ENCODE assay signal across 8 mouse cellular contexts in genomic region chr1:57969327-57970271, GRCm38 (mm10). TPM values are rescaled to one million over a fixed set of nuclear protein-coding genes. Genes with fewer than 3 reads are reported as not detected.
DNase-seq lines count a peak whose midpoint lies in the region; ATAC-seq lines count a peak whose summit lies in the region.

No protein-coding gene starts in this region.

- peaks cover 10% of the 10 kb centered on the region for H3K4me1 ChIP-seq in hindbrain, embryonic 16.5 days (ENCODE audit: control insufficient read depth, insufficient read depth, low read depth, low read length)

- ATAC-seq in hindbrain, embryonic 16.5 days: peak; percentile 99

- peak overlapping the region; percentile 82 for H3K27ac ChIP-seq in hindbrain, embryonic 16.5 days (ENCODE audit: low read depth, low read length)
- H3K27ac ChIP-seq in macrophage: peak overlapping the region; percentile 52

- peak overlapping the region; percentile 89 for H3K4me2 ChIP-seq in hindbrain, embryonic 16.5 days (ENCODE audit: low read length)

- no peaks in the 10 kb centered on the region for H3K36me3 ChIP-seq in hindbrain, embryonic 16.5 days (ENCODE audit: control insufficient read depth, insufficient read depth, low read length)
- peaks cover 16% of the 10 kb centered on the region for H3K36me3 ChIP-seq in macrophage (ENCODE audit: inconsistent target)

- peak; percentile 87 for DNase-seq in T-cell, adult 2 months (ENCODE audit: low spot score)
- DNase-seq in cerebellum, postnatal 36 days: peak; percentile 95 to 97
- peak; percentile 97 for DNase-seq in gastrocnemius, adult 18-20 months (ENCODE audit: low spot score)
- peak; percentile 95 to 98 for DNase-seq in left cerebral cortex, adult 18-20 months (ENCODE audit: low spot score in 2 of 2)
- DNase-seq in right cerebral cortex, adult 18-20 months: peak; percentile 94
- DNase-seq in urinary bladder, postnatal 10 days (ENCODE audit: low spot score): peak; percentile 89

- WGBS in hindbrain, embryonic 16.5 days: under 1% methylated on average over 53 of the region's 65 CpGs
- under 1% methylated on average over 60 of the region's 65 CpGs for WGBS in macrophage (ENCODE audit: missing documents)

- peaks cover 14% of the 10 kb centered on the region; the same call in 1 of the 2 replicates for H3K79me2 ChIP-seq in macrophage (ENCODE audit: inconsistent target)

- H3K9me3 ChIP-seq in hindbrain, embryonic 16.5 days (ENCODE audit: control insufficient read depth, low read length): no peaks in the 10 kb centered on the region

- no peaks in the 10 kb centered on the region for H3K27me3 ChIP-seq in hindbrain, embryonic 16.5 days (replicated peaks; ENCODE audit: control insufficient read depth, insufficient read depth, low read length)

- peak overlapping the region; percentile 97 for H3K9ac ChIP-seq in hindbrain, embryonic 16.5 days (ENCODE audit: low read depth, low read length)

- H3K4me3 ChIP-seq in hindbrain, embryonic 16.5 days (ENCODE audit: low read length): peak overlapping the region; percentile 78
- peak overlapping the region; percentile 83 for H3K4me3 ChIP-seq in macrophage (ENCODE audit: inconsistent target)

RNA-seq across cellular contexts. Expression of gene Sgo2a, which starts 26.2 kb away (rescaled TPM):
- total RNA-seq in gastrocnemius, adult 18-20 months (2021): under 1 TPM; 0.27 to 0.31 TPM
- 3.4 and 3.7 TPM in 2 replicates for polyA plus RNA-seq in hindbrain, embryonic 16.5 days (2015; fragmentation: Nextera tagmentation; extraction: Ambion mirVana)
- total RNA-seq in left cerebral cortex, adult 18-20 months (2021): under 1 TPM; 0.21 to 0.63 TPM
- total RNA-seq in macrophage (2018; cell fraction: chromatin; rRNA removed): 10 to 100 TPM in 1 of 26 experiments, 1 to 10 TPM in 18, under 1 TPM in 7; 0.37 to 12.7 (median 1.5) TPM
- total RNA-seq in macrophage (2018; cell fraction: cytosol; rRNA removed): 1 to 10 TPM in 14 of 26 experiments, under 1 TPM in 12; 0.46 to 2.8 (median 1.0) TPM
- 1 to 10 TPM in 13 of 26 experiments, under 1 TPM in 13; 0.30 to 8.0 (median 1.0) TPM for total RNA-seq in macrophage (2018; cell fraction: nucleus; rRNA removed)
- 0.55 to 3.1 TPM (median 2.9 TPM) in 3 replicates for polyA plus RNA-seq in macrophage (2018)

RNA-seq across cellular contexts. Expression of gene Kctd18, which starts 49.2 kb away (rescaled TPM):
- total RNA-seq in gastrocnemius, adult 18-20 months (2021): 1 to 10 TPM; 4.7 to 5.6 TPM
- polyA plus RNA-seq in hindbrain, embryonic 16.5 days (2015; fragmentation: Nextera tagmentation; extraction: Ambion mirVana): 27.8 and 27.9 TPM in 2 replicates
- 10 to 100 TPM; 14.4 to 17.6 TPM for total RNA-seq in left cerebral cortex, adult 18-20 months (2021)
- total RNA-seq in macrophage (2018; cell fraction: chromatin; rRNA removed): 100 to 1,000 TPM in 8 of 26 experiments, 10 to 100 TPM in 18; 20.9 to 131 (median 68.6) TPM
- total RNA-seq in macrophage (2018; cell fraction: cytosol; rRNA removed): 10 to 100 TPM in 11 of 26 experiments, 1 to 10 TPM in 15; 4.7 to 14.3 (median 9.0) TPM
- 10 to 100 TPM; 16.0 to 97.4 (median 48.4) TPM for total RNA-seq in macrophage (2018; cell fraction: nucleus; rRNA removed)
- polyA plus RNA-seq in macrophage (2018): 9.3 to 12.7 TPM (median 10.0 TPM) in 3 replicates

Comparison
In these comparisons a context has a peak if more than half of its experiments do, and no peak if none do; other contexts are left out.
1. Peak in every context shown above with its lines: DNase-seq, ATAC-seq, H3K4me3 ChIP-seq and H3K27ac ChIP-seq.